Mouse (Mus musculus): ENCODE results near the gene Eif1b. TPM values are rescaled to one million over a fixed set of nuclear protein-coding genes. Genes with fewer than 3 reads are reported as not detected.

The Eif1b gene
- total RNA-seq (2023): 39.2 TPM

DNA sequence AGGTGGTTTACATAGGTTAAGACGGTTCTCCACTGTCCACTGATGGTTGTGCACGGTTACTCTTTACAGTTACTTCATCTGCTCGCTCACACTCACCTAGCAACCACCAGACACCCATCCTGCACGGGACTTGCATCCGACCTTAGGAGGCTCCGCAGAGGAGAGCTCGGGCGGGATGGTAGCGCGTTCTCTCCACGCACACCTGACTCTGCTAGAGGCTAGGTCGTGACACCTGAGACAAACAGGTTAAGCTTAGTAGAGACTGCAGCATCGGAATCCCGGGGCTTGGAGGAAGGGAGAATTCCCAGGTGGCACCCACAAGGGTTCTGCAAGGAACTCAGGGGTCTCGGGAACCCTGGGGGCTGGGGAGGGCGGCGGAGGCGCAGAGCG lies at the start of gene Eif1b:
Gene Eif1b (plus strand): TSS at position 223 of the 390 bp plus-strand sequence.

DNA sequence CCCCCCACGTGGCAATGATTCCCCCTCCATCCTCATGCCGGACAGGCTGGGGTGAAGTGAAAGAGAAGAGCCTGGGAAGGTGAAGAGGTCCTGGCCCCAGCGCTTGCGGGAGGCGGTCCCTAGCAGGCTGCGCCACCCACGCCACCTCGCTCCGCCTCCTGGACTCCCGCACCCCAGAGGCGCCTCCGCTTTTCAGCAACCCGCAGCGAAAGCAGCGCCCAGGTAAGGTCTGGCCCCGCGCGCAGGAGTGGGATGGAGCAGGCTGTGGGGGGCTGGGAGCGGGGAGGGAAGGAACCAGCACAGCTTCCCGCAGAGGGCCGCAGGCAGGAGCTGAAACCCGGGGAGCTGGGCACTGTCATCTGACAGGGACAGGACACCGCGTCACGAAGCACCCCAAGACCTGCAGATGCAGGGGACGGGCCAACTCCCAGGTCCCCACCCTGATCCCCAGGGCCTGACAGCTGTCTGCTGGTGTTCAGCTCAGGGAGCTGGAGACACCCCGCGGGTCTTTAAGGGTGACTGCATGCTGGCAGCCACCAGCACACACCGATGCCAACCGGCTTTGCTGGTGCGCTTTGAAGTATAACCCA lies 47.7 kb downstream of the Eif1b start, which contains the start of gene Entpd3:
Gene Entpd3 (plus strand): TSS at position 157 of the 590 bp plus-strand sequence.

Other genes starting within 250 kb of the Eif1b start
- not detected for gene Myrip, start 190.7 kb upstream of the Eif1b start, total RNA-seq (2023)
- not detected for gene Entpd3, start 47.6 kb downstream of the Eif1b start, total RNA-seq (2023)
- 1,019 TPM for gene Rpl14, start 79.2 kb downstream of the Eif1b start, total RNA-seq (2023)